Mouse (Mus musculus) right cerebral cortex, postnatal 14 days (tissue): ENCODE measurements at regions not wholly inside any gene's neighbourhood (a gene's known extent, or its start where the extent isn't known, plus 50 kb on each side); places are given as distances from the start of the nearest gene placed in this dataset.
"Not testable (repeated sequence)": the region's sequence is repeated elsewhere in the genome, so short reads cannot be mapped to it uniquely, and the experiment has no call there.

Experiments
- DNase-seq: peaks from one replicate; pipeline ENCODE4 v3.0.0; 2022

- DNase-seq, result no peak
Measured at GRCm38 (mm10) chr12:54516463-54516862, 139.9 kb downstream of the Sptssa start.

GRCm38 (mm10) chr12:54516039-54516438 is 140.3 kb downstream of the Sptssa start:
- DNase-seq, result not testable (repeated sequence)

- no peak for DNase-seq
Measured at GRCm38 (mm10) chr12:54509903-54510302, 146.5 kb downstream of the Sptssa start.

GRCm38 (mm10) chr12:54502775-54503174 is 153.6 kb downstream of the Sptssa start:
- DNase-seq, result no peak

GRCm38 (mm10) chr12:54499963-54500362 is 156.4 kb downstream of the Sptssa start:
- DNase-seq, result no peak

- no peak for DNase-seq
Measured at GRCm38 (mm10) chr12:54495701-54496374, 160.5 kb downstream of the Sptssa start.

- DNase-seq, result no peak
Measured at GRCm38 (mm10) chr12:54494756-54495375, 161.5 kb downstream of the Sptssa start.

- no peak for DNase-seq
Measured at GRCm38 (mm10) chr12:54492737-54493136, 163.6 kb downstream of the Sptssa start.

- DNase-seq, result no peak
Measured at GRCm38 (mm10) chr12:54490460-54490859, 165.9 kb downstream of the Sptssa start.

- peak; percentile 71 for DNase-seq
Measured at GRCm38 (mm10) chr12:54489675-54490074, 166.7 kb downstream of the Sptssa start.

- DNase-seq, result no peak
Measured at GRCm38 (mm10) chr12:54487689-54488088, 168.7 kb downstream of the Sptssa start.

- no peak for DNase-seq
Measured at GRCm38 (mm10) chr12:54482020-54482419, 174.4 kb downstream of the Sptssa start.

- DNase-seq, result no peak
Measured at GRCm38 (mm10) chr12:54479841-54480240, 176.5 kb downstream of the Sptssa start.

- DNase-seq, result no peak
Measured at GRCm38 (mm10) chr12:54472881-54473280, 183.5 kb downstream of the Sptssa start.

- no peak for DNase-seq
Measured at GRCm38 (mm10) chr12:54472407-54472806, 184.0 kb downstream of the Sptssa start.

GRCm38 (mm10) chr12:54467635-54468034 is 188.7 kb downstream of the Sptssa start:
- no peak for DNase-seq

GRCm38 (mm10) chr12:54463806-54464205 is 192.6 kb downstream of the Sptssa start:
- no peak for DNase-seq

- no peak for DNase-seq
Measured at GRCm38 (mm10) chr12:54461411-54461810, 195.0 kb downstream of the Sptssa start.

GRCm38 (mm10) chr12:54460135-54460523 is 196.2 kb downstream of the Sptssa start:
- no peak for DNase-seq

GRCm38 (mm10) chr12:54459462-54460134 is 196.8 kb downstream of the Sptssa start:
- no peak for DNase-seq

GRCm38 (mm10) chr12:54456731-54457130 is 199.6 kb downstream of the Sptssa start:
- DNase-seq, result no peak

- DNase-seq, result no peak
Measured at GRCm38 (mm10) chr12:54454606-54455005, 201.8 kb downstream of the Sptssa start.

- DNase-seq, result no peak
Measured at GRCm38 (mm10) chr12:54453343-54453742, 203.0 kb downstream of the Sptssa start.

GRCm38 (mm10) chr12:54450369-54450768 is 206.0 kb downstream of the Sptssa start:
- DNase-seq, result no peak
